In genomic region chr8:100942680-100943427, GRCm38 (mm10) we compare ENCODE assay signal across 8 mouse cellular contexts.
DNase-seq lines count a peak whose midpoint lies in the region; ATAC-seq and TF ChIP-seq lines count a peak whose summit lies in the region.

No protein-coding gene starts in this region.

- no peaks in the 10 kb centered on the region for H3K4me1 ChIP-seq in liver, postnatal 0 days (ENCODE audit: insufficient read depth)
- no peaks in the 10 kb centered on the region for H3K4me1 ChIP-seq in embryonic facial prominence, embryonic 14.5 days (ENCODE audit: control insufficient read depth, insufficient read depth, low read length)

- no peaks in the 10 kb centered on the region for H3K27me3 ChIP-seq in liver, postnatal 0 days (ENCODE audit: insufficient read depth, low read length)
- no peaks in the 10 kb centered on the region for H3K27me3 ChIP-seq in embryonic facial prominence, embryonic 14.5 days (replicated peaks; ENCODE audit: control insufficient read depth, insufficient read depth, low read length)

- ATAC-seq in liver, postnatal 0 days = no peak
- no peak for ATAC-seq in embryonic facial prominence, embryonic 14.5 days (ENCODE audit: low read depth)
- no peak for ATAC-seq in erythroid progenitor cell, adult 5-6 weeks (replicated peaks; ENCODE audit: low FRiP score, poor library complexity, severe bottlenecking)

- no peak overlapping the region for H3K27ac ChIP-seq in liver, postnatal 0 days (ENCODE audit: low read depth)
- H3K27ac ChIP-seq in embryonic facial prominence, embryonic 14.5 days (replicated peaks; ENCODE audit: low read depth, low read length) = no peak overlapping the region

- no peak overlapping the region for H3K9ac ChIP-seq in liver, postnatal 0 days (replicated peaks)
- no peak overlapping the region for H3K9ac ChIP-seq in embryonic facial prominence, embryonic 14.5 days (ENCODE audit: low read depth, low read length)

- no peak overlapping the region for H3K4me2 ChIP-seq in liver, postnatal 0 days (ENCODE audit: low read depth, low read length)
- no peak overlapping the region for H3K4me2 ChIP-seq in embryonic facial prominence, embryonic 14.5 days (ENCODE audit: low read depth, low read length)

- DNase-seq in liver, postnatal 0 days = no peak
- no peak for DNase-seq in liver
- peak; percentile 43 for DNase-seq in embryonic facial prominence, embryonic 14.5 days (ENCODE audit: low spot score)
- peak; percentile 32 to 41 for DNase-seq in left cerebral cortex, adult 18-20 months (ENCODE audit: low spot score in 2 of 2)
- DNase-seq in right cerebral cortex, postnatal 25 days = peak; percentile 23
- no peak for DNase-seq in yolk sac, embryonic 10.5 days (ENCODE audit: low spot score)
- DNase-seq in adrenal gland, adult 2 months = no peak

- peak; percentile 20; the same call in 1 of the 2 replicates for TF ChIP-seq CTCF in liver, postnatal 0 days (IDR thresholded peaks at IDR 0.05; ENCODE audit: low read depth)

- H3K36me3 ChIP-seq in liver, postnatal 0 days (replicated peaks; ENCODE audit: insufficient read depth, low read length) = no peaks in the 10 kb centered on the region
- H3K36me3 ChIP-seq in embryonic facial prominence, embryonic 14.5 days (ENCODE audit: control insufficient read depth, insufficient read depth, low read length) = no peaks in the 10 kb centered on the region

- no peaks in the 10 kb centered on the region for H3K9me3 ChIP-seq in liver, postnatal 0 days (ENCODE audit: low read length)
- H3K9me3 ChIP-seq in embryonic facial prominence, embryonic 14.5 days (ENCODE audit: control insufficient read depth, low read length) = no peaks in the 10 kb centered on the region

- TF ChIP-seq EP300 in liver, postnatal 0 days (IDR thresholded peaks at IDR 0.05; ENCODE audit: low read depth) = no peak

- H3K4me3 ChIP-seq in liver, postnatal 0 days (ENCODE audit: low read depth, low read length) = no peak overlapping the region
- no peak overlapping the region for H3K4me3 ChIP-seq in embryonic facial prominence, embryonic 14.5 days (ENCODE audit: low read depth, low read length)

- 68% methylated on average over 6 of the region's 6 CpGs for WGBS in liver, postnatal 0 days (ENCODE audit: insufficient replicate concordance)
- 62% methylated on average over 6 of the region's 6 CpGs for WGBS in embryonic facial prominence, embryonic 14.5 days

Comparison
In these comparisons a context has a peak if more than half of its experiments do, and no peak if none do; other contexts are left out.
1. DNase-seq: peak in embryonic facial prominence, embryonic 14.5 days (single experiment), left cerebral cortex, adult 18-20 months (2 of 2) and right cerebral cortex, postnatal 25 days (single experiment); none in liver, postnatal 0 days (single experiment), liver (single experiment), yolk sac, embryonic 10.5 days (single experiment) and adrenal gland, adult 2 months (single experiment).